Mouse (Mus musculus) liver, adult 10 weeks (tissue): ENCODE results near the gene Rap1gds1. TPM values are rescaled to one million over a fixed set of nuclear protein-coding genes. Genes with fewer than 3 reads are reported as not detected.

Source experiments
- polyA plus RNA-seq: library from polyadenylated mRNA; stranded (reverse); fragments of 350-450 nt; fragmentation: Illumina TruSeq; extraction: RNeasy Lipid Tissue Mini Kit (QIAGEN cat#74804); gene quantifications from one replicate; pipeline ENCODE4 v1.2.3, GENCODE M21; 2014; ENCODE audit warnings: low read depth, low replicate concordance

The Rap1gds1 gene
- 19.3 TPM for polyA plus RNA-seq

GRCm38 (mm10) chr3:139074484-139075211, at the start of gene Rap1gds1:
Rap1gds1 (minus strand) TSS chr3:139075201.

Other genes with a start within 250 kb of the Rap1gds1 start
- gene Stpg2, start 130.5 kb upstream of the Rap1gds1 start, polyA plus RNA-seq = not detected